Mouse (Mus musculus) E14TG2a.4 (cell line): ENCODE data around the gene Rasef.

Experiments used
- CTCF ChIP-seq: conservative IDR thresholded peaks from 2 replicates; pipeline ENCODE4 v1.5.1; 2014; ENCODE audit warnings: low read length
- NANOG ChIP-seq: IDR thresholded peaks from 2 replicates; pipeline ENCODE4 v1.6.1; 2014; ENCODE audit warnings: borderline replicate concordance, low read length, mixed read lengths
- POU5F1 ChIP-seq: IDR thresholded peaks from 2 replicates; pipeline ENCODE4 v1.6.1; 2014; ENCODE audit warnings: low read length, borderline replicate concordance

GRCm38 (mm10) chr4:73790260-73791185 lies at the start of gene Rasef:
- no peak for TF ChIP-seq CTCF
- no peak for TF ChIP-seq POU5F1
- no peak for TF ChIP-seq NANOG
